Mouse (Mus musculus): ENCODE results near the gene Gria1. TPM values are rescaled to one million over a fixed set of nuclear protein-coding genes. Genes with fewer than 3 reads are reported as not detected.

The Gria1 gene
- polyA plus RNA-seq, 1 experiment from 2014 or later: 0.07 TPM

GRCm38 (mm10) chr11:57143681-57144080 lies 132.5 kb downstream of the Gria1 start:
- Histone ChIP-seq H3K4me2 (no peak overlapping the region), H3K27me3 (replicated peaks) (no peaks in the 10 kb centered on the region), H3K4me1 (no peaks in the 10 kb centered on the region), H3K9ac (no peak overlapping the region), H3K4me3 (no peak overlapping the region), H3K27ac (no peak overlapping the region), H3K36me3 (no peaks in the 10 kb centered on the region), H3K9me3 (replicated peaks) (no peaks in the 10 kb centered on the region)
- no peak for ATAC-seq
- WGBS (ENCODE audit: insufficient replicate concordance): 64% methylated on average over 5 of the region's 5 CpGs

GRCm38 (mm10) chr11:57145192-57145591 lies 134.0 kb downstream of the Gria1 start:
- no peak overlapping the region for H3K4me3 ChIP-seq
- 73% methylated on average over 7 of the region's 7 CpGs for WGBS (ENCODE audit: insufficient replicate concordance)
- ATAC-seq: no peak
- no peak overlapping the region for H3K9ac ChIP-seq
- H3K27me3 ChIP-seq (replicated peaks): no peaks in the 10 kb centered on the region
- H3K36me3 ChIP-seq: no peaks in the 10 kb centered on the region
- H3K9me3 ChIP-seq (replicated peaks): no peaks in the 10 kb centered on the region
- H3K27ac ChIP-seq: no peak overlapping the region
- no peak overlapping the region for H3K4me2 ChIP-seq
- no peaks in the 10 kb centered on the region for H3K4me1 ChIP-seq

- H3K27ac ChIP-seq: no peak overlapping the region
- H3K4me3 ChIP-seq: no peak overlapping the region
- H3K27me3 ChIP-seq (replicated peaks): no peaks in the 10 kb centered on the region
- no peaks in the 10 kb centered on the region for H3K9me3 ChIP-seq (replicated peaks)
- H3K36me3 ChIP-seq: no peaks in the 10 kb centered on the region
- H3K4me2 ChIP-seq: no peak overlapping the region
- H3K9ac ChIP-seq: no peak overlapping the region
- ATAC-seq: no peak
- H3K4me1 ChIP-seq: no peaks in the 10 kb centered on the region
- 51% methylated on average over 7 of the region's 7 CpGs for WGBS (ENCODE audit: insufficient replicate concordance)
Observed at GRCm38 (mm10) chr11:57145704-57146103, 134.5 kb downstream of the Gria1 start.

- no peak for ATAC-seq
- H3K4me3 ChIP-seq: no peak overlapping the region
- H3K9ac ChIP-seq: no peak overlapping the region
- H3K4me2 ChIP-seq: no peak overlapping the region
- H3K9me3 ChIP-seq (replicated peaks): no peaks in the 10 kb centered on the region
- H3K27me3 ChIP-seq (replicated peaks): no peaks in the 10 kb centered on the region
- no peak overlapping the region for H3K27ac ChIP-seq
- H3K36me3 ChIP-seq: no peaks in the 10 kb centered on the region
- H3K4me1 ChIP-seq: no peaks in the 10 kb centered on the region
- WGBS (ENCODE audit: insufficient replicate concordance): 77% methylated on average over 4 of the region's 4 CpGs
Observed at GRCm38 (mm10) chr11:57151674-57152073, 140.5 kb downstream of the Gria1 start.

- H3K4me1 ChIP-seq: no peaks in the 10 kb centered on the region
- no peak overlapping the region for H3K4me2 ChIP-seq
- ATAC-seq: no peak
- H3K27ac ChIP-seq: no peak overlapping the region
- H3K9ac ChIP-seq: no peak overlapping the region
- H3K4me3 ChIP-seq: no peak overlapping the region
- H3K36me3 ChIP-seq: no peaks in the 10 kb centered on the region
- no peaks in the 10 kb centered on the region for H3K27me3 ChIP-seq (replicated peaks)
- WGBS (ENCODE audit: insufficient replicate concordance): 65% methylated on average over 8 of the region's 8 CpGs
- no peaks in the 10 kb centered on the region for H3K9me3 ChIP-seq (replicated peaks)
Observed at GRCm38 (mm10) chr11:57154998-57155397, 143.8 kb downstream of the Gria1 start.

GRCm38 (mm10) chr11:57159412-57159811 lies 148.2 kb downstream of the Gria1 start:
- H3K9ac ChIP-seq: no peak overlapping the region
- WGBS (ENCODE audit: insufficient replicate concordance): 43% methylated on average over 3 of the region's 3 CpGs
- no peak overlapping the region for H3K27ac ChIP-seq
- no peaks in the 10 kb centered on the region for H3K4me1 ChIP-seq
- no peaks in the 10 kb centered on the region for H3K36me3 ChIP-seq
- H3K4me3 ChIP-seq: no peak overlapping the region
- H3K27me3 ChIP-seq (replicated peaks): no peaks in the 10 kb centered on the region
- ATAC-seq: no peak
- no peaks in the 10 kb centered on the region for H3K9me3 ChIP-seq (replicated peaks)
- H3K4me2 ChIP-seq: no peak overlapping the region

- ATAC-seq: no peak
- Histone ChIP-seq H3K4me3 (no peak overlapping the region), H3K4me2 (no peak overlapping the region), H3K27ac (no peak overlapping the region), H3K9me3 (replicated peaks) (no peaks in the 10 kb centered on the region), H3K4me1 (no peaks in the 10 kb centered on the region), H3K27me3 (replicated peaks) (no peaks in the 10 kb centered on the region), H3K9ac (no peak overlapping the region), H3K36me3 (no peaks in the 10 kb centered on the region)
- WGBS (ENCODE audit: insufficient replicate concordance): 77% methylated on average over 8 of the region's 8 CpGs
Observed at GRCm38 (mm10) chr11:57160076-57160475, 148.9 kb downstream of the Gria1 start.

GRCm38 (mm10) chr11:57162931-57163330 lies 151.7 kb downstream of the Gria1 start:
- Histone ChIP-seq H3K27ac (no peak overlapping the region), H3K9ac (no peak overlapping the region), H3K36me3 (no peaks in the 10 kb centered on the region), H3K4me1 (no peaks in the 10 kb centered on the region), H3K9me3 (replicated peaks) (no peaks in the 10 kb centered on the region), H3K27me3 (replicated peaks) (no peaks in the 10 kb centered on the region), H3K4me2 (no peak overlapping the region), H3K4me3 (no peak overlapping the region)
- no peak for ATAC-seq
- 64% methylated on average over 6 of the region's 6 CpGs for WGBS (ENCODE audit: insufficient replicate concordance)

GRCm38 (mm10) chr11:57170058-57170457 lies 158.9 kb downstream of the Gria1 start:
- Histone ChIP-seq H3K9me3 (replicated peaks) (no peaks in the 10 kb centered on the region), H3K27me3 (replicated peaks) (no peaks in the 10 kb centered on the region), H3K4me2 (no peak overlapping the region), H3K36me3 (no peaks in the 10 kb centered on the region), H3K9ac (no peak overlapping the region), H3K4me1 (no peaks in the 10 kb centered on the region), H3K4me3 (no peak overlapping the region), H3K27ac (no peak overlapping the region)
- no peak for ATAC-seq
- WGBS (ENCODE audit: insufficient replicate concordance): 46% methylated on average over 6 of the region's 6 CpGs

- H3K4me3 ChIP-seq: no peak overlapping the region
- H3K27me3 ChIP-seq (replicated peaks): no peaks in the 10 kb centered on the region
- H3K9me3 ChIP-seq (replicated peaks): no peaks in the 10 kb centered on the region
- no peak for ATAC-seq
- no peak overlapping the region for H3K27ac ChIP-seq
- H3K4me2 ChIP-seq: no peak overlapping the region
- H3K4me1 ChIP-seq: no peaks in the 10 kb centered on the region
- no peaks in the 10 kb centered on the region for H3K36me3 ChIP-seq
- WGBS (ENCODE audit: insufficient replicate concordance): 53% methylated on average over 5 of the region's 5 CpGs
- H3K9ac ChIP-seq: no peak overlapping the region
Observed at GRCm38 (mm10) chr11:57174165-57174564, 163.0 kb downstream of the Gria1 start.

GRCm38 (mm10) chr11:57176552-57176951 lies 165.4 kb downstream of the Gria1 start:
- no peaks in the 10 kb centered on the region for H3K4me1 ChIP-seq
- no peaks in the 10 kb centered on the region for H3K27me3 ChIP-seq (replicated peaks)
- ATAC-seq: no peak
- no peak overlapping the region for H3K4me3 ChIP-seq
- no peaks in the 10 kb centered on the region for H3K9me3 ChIP-seq (replicated peaks)
- H3K27ac ChIP-seq: no peak overlapping the region
- H3K9ac ChIP-seq: no peak overlapping the region
- no peak overlapping the region for H3K4me2 ChIP-seq
- WGBS (ENCODE audit: insufficient replicate concordance): 30% methylated on average over 3 of the region's 3 CpGs
- H3K36me3 ChIP-seq: no peaks in the 10 kb centered on the region

- H3K4me3 ChIP-seq: no peak overlapping the region
- H3K27me3 ChIP-seq (replicated peaks): no peaks in the 10 kb centered on the region
- H3K4me2 ChIP-seq: no peak overlapping the region
- 65% methylated on average over 4 of the region's 4 CpGs for WGBS (ENCODE audit: insufficient replicate concordance)
- ATAC-seq: no peak
- H3K27ac ChIP-seq: no peak overlapping the region
- H3K9me3 ChIP-seq (replicated peaks): no peaks in the 10 kb centered on the region
- no peak overlapping the region for H3K9ac ChIP-seq
- no peaks in the 10 kb centered on the region for H3K36me3 ChIP-seq
- H3K4me1 ChIP-seq: no peaks in the 10 kb centered on the region
Observed at GRCm38 (mm10) chr11:57184216-57184615, 173.0 kb downstream of the Gria1 start.

- no peaks in the 10 kb centered on the region for H3K36me3 ChIP-seq
- no peaks in the 10 kb centered on the region for H3K27me3 ChIP-seq (replicated peaks)
- no peak overlapping the region for H3K9ac ChIP-seq
- ATAC-seq: no peak
- H3K9me3 ChIP-seq (replicated peaks): no peaks in the 10 kb centered on the region
- no peaks in the 10 kb centered on the region for H3K4me1 ChIP-seq
- H3K27ac ChIP-seq: no peak overlapping the region
- no peak overlapping the region for H3K4me2 ChIP-seq
- H3K4me3 ChIP-seq: no peak overlapping the region
Observed at GRCm38 (mm10) chr11:57185110-57185509, 173.9 kb downstream of the Gria1 start.
